Mouse (Mus musculus) C2C12 (cell line): Measurements from ENCODE around the gene Hormad1. TPM values are rescaled to one million over a fixed set of nuclear protein-coding genes. Genes with fewer than 3 reads are reported as not detected.

Source experiments
- H3K27me3 ChIP-seq: one replicate; pipeline ENCODE4 v1.6.1; 2011; ENCODE audit not compliant: control insufficient read depth, insufficient read depth, insufficient read length
- H3K36me3 ChIP-seq: one replicate; pipeline ENCODE4 v1.6.1; 2011; ENCODE audit not compliant: control insufficient read depth, insufficient read depth
- H3K4me3 ChIP-seq: one replicate; pipeline ENCODE4 v1.5.1; 2011; ENCODE audit warnings: mild to moderate bottlenecking, control low read depth; ENCODE audit not compliant: poor library complexity, insufficient read depth, severe bottlenecking
- H3K79me2 ChIP-seq: one replicate; pipeline ENCODE4 v1.6.1; 2011; ENCODE audit not compliant: control insufficient read depth, insufficient read depth
- H3K79me3 ChIP-seq: one replicate; pipeline ENCODE4 v1.6.1; 2011; ENCODE audit warnings: low read depth, control low read depth
- H3ac ChIP-seq: one replicate; pipeline ENCODE3; 2011; ENCODE audit warnings: low read depth; ENCODE audit not compliant: control insufficient read depth, insufficient read length
- CEBPB ChIP-seq: IDR thresholded peaks from one replicate; pipeline ENCODE4 v1.6.1; 2011; ENCODE audit warnings: low read depth, mild to moderate bottlenecking, control low read depth, moderate library complexity
- CTCF ChIP-seq: IDR thresholded peaks from one replicate; pipeline ENCODE4 v1.5.1; 2011; ENCODE audit not compliant: control insufficient read depth, insufficient read depth, insufficient read length
- FOSL1 ChIP-seq: IDR thresholded peaks from one replicate; pipeline ENCODE4 v1.8.0; 2011; ENCODE audit warnings: mild to moderate bottlenecking, low read length; ENCODE audit not compliant: poor library complexity, insufficient read depth, severe bottlenecking
- MAX ChIP-seq: IDR thresholded peaks from one replicate; pipeline ENCODE4 v1.6.1; 2011; ENCODE audit warnings: mild to moderate bottlenecking, control low read depth
- MYOD1 ChIP-seq: IDR thresholded peaks from one replicate; pipeline ENCODE4 v1.6.1; 2011; ENCODE audit warnings: low read depth; ENCODE audit not compliant: control insufficient read depth, insufficient read length
- MYOG ChIP-seq: IDR thresholded peaks from one replicate; pipeline ENCODE4 v1.6.1; 2011; ENCODE audit not compliant: control insufficient read depth, insufficient read length; ENCODE audit errors: extremely low read depth
- USF1 ChIP-seq: IDR thresholded peaks from one replicate; pipeline ENCODE4 v1.6.1; 2011; ENCODE audit warnings: low read depth, mild to moderate bottlenecking, control low read depth, moderate library complexity
- polyA plus RNA-seq: library from polyadenylated mRNA; unstranded; fragments of >200 nt; fragmentation: generic; extraction: Trizol; gene quantifications from one replicate; pipeline ENCODE4 v1.2.1, GENCODE M21; 2012; ENCODE audit warnings: missing spikeins

Gene Hormad1
- polyA plus RNA-seq, 1 experiment, result not detected

GRCm38 (mm10) chr3:95520100-95520499 is 39.4 kb upstream of the Hormad1 start:
- TF ChIP-seq CTCF (no peak), CEBPB (no peak), MAX (no peak), MYOD1 (no peak), MYOG (no peak), FOSL1 (no peak), USF1 (no peak)
- no peaks in the 10 kb centered on the region for H3K36me3 ChIP-seq
- H3K27me3 ChIP-seq, result no peaks in the 10 kb centered on the region
- no peak overlapping the region for H3K4me3 ChIP-seq
- no peaks in the 10 kb centered on the region for H3K79me2 ChIP-seq
- no peak overlapping the region for H3ac ChIP-seq
- H3K79me3 ChIP-seq, result no peaks in the 10 kb centered on the region

GRCm38 (mm10) chr3:95521168-95521567 is 38.3 kb upstream of the Hormad1 start:
- no peaks in the 10 kb centered on the region for H3K79me3 ChIP-seq
- no peak for TF ChIP-seq FOSL1
- no peak for TF ChIP-seq CTCF
- no peak for TF ChIP-seq CEBPB
- TF ChIP-seq MAX, result no peak
- TF ChIP-seq MYOD1, result no peak
- TF ChIP-seq USF1, result no peak
- no peak for TF ChIP-seq MYOG
- no peak overlapping the region for H3K4me3 ChIP-seq
- H3ac ChIP-seq, result no peak overlapping the region
- H3K27me3 ChIP-seq, result no peaks in the 10 kb centered on the region
- H3K36me3 ChIP-seq, result no peaks in the 10 kb centered on the region
- no peaks in the 10 kb centered on the region for H3K79me2 ChIP-seq

DNA sequence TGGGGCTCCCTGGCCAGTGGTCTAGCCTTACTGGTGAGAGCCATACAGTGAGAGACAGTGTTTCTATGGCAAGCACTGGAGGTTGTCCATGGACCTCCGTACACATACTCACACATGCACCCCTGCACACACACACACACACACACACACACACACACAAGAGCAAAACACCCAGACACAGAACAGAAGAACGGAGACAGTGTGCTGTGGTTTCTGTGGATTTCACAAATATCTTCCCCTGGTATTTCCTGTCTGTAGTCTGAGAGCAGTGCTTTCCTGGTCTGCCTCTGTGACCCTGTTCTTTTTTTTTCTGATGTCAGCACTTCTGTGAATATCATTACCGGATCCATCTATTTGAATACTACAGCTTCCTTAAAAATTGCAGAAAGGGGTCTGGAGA is 35.8 kb upstream of the Hormad1 start:
- Histone ChIP-seq H3K27me3 (no peaks in the 10 kb centered on the region), H3K79me3 (no peaks in the 10 kb centered on the region), H3K79me2 (no peaks in the 10 kb centered on the region), H3ac (no peak overlapping the region), H3K4me3 (no peak overlapping the region), H3K36me3 (no peaks in the 10 kb centered on the region)
- TF ChIP-seq USF1, result no peak
- no peak for TF ChIP-seq FOSL1
- TF ChIP-seq CTCF, result no peak
- TF ChIP-seq CEBPB, result no peak

- H3K36me3 ChIP-seq, result no peaks in the 10 kb centered on the region
- H3ac ChIP-seq, result no peak overlapping the region
- TF ChIP-seq CEBPB, result no peak
- TF ChIP-seq USF1, result no peak
- no peak for TF ChIP-seq MYOG
- TF ChIP-seq MAX, result no peak
- no peak for TF ChIP-seq MYOD1
- no peak for TF ChIP-seq FOSL1
- TF ChIP-seq CTCF, result no peak
- H3K27me3 ChIP-seq, result no peaks in the 10 kb centered on the region
- no peaks in the 10 kb centered on the region for H3K79me3 ChIP-seq
- no peaks in the 10 kb centered on the region for H3K79me2 ChIP-seq
- no peak overlapping the region for H3K4me3 ChIP-seq
Measured at GRCm38 (mm10) chr3:95524673-95525072, 34.8 kb upstream of the Hormad1 start.

DNA sequence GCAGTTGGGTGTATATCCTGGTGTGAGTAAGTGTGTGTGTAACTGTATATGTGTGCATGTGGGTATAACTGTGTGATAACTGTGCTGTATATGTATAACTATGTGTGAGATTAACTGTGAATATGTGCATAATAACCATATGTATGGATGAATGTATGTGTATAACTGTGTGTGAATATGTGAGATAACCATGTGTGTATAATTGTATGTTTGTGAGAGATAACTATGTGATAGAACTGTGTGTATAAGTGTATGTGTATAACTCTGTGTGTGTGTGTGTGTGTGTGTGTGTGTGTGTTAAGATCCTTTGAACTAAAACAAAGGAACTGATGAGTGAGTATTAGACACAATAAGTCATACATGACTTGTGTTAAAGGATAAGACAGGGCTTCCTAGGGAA is 33.4 kb upstream of the Hormad1 start:
- Histone ChIP-seq H3K36me3 (no peaks in the 10 kb centered on the region), H3K79me2 (no peaks in the 10 kb centered on the region), H3K79me3 (no peaks in the 10 kb centered on the region), H3K4me3 (no peak overlapping the region), H3K27me3 (no peaks in the 10 kb centered on the region), H3ac (no peak overlapping the region)
- TF ChIP-seq MYOD1 (no peak), FOSL1 (no peak), USF1 (no peak), CTCF (no peak), MAX (no peak), CEBPB (no peak), MYOG (no peak)

DNA sequence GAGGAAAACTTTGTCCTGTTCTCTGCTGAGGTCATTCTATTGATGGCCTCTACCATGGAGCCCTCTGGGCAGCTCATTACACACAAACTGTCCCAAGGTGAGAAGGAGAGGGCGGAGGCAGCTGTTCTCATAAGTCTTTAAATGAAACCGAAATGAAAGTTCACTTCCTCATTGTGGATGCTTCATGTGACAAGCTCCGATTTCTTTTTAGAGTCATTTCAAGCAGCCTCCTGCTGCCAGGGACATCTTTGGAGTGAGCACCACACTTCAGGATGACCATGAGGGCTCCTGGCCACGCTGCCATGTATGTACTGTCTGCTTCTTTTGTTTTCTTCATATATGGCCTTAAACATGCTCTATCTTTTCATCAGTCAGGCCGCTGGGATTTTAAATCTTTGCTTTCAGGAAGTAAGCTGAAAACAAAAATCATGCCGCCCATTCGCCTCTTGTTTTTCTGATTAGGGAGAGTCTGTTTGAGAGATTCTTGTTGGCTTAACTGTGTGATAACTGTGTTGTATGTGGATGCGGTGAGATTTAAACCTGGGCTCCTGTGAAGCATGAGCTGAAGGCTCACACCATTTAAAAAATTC is 32.8 kb upstream of the Hormad1 start, which contains the start of gene Ctss:
Gene Ctss, plus strand, starts transcription at position 165 of the 590 bp plus-strand sequence.
- no peak for TF ChIP-seq MYOG
- TF ChIP-seq CEBPB, result no peak
- TF ChIP-seq CTCF, result no peak
- no peak for TF ChIP-seq MAX
- no peak for TF ChIP-seq FOSL1
- TF ChIP-seq MYOD1, result no peak
- TF ChIP-seq USF1, result no peak
- H3ac ChIP-seq, result no peak within 1 kb of the TSS
- no peaks in the 10 kb centered on the region for H3K79me2 ChIP-seq
- H3K27me3 ChIP-seq, result no peaks in the 10 kb centered on the region
- H3K79me3 ChIP-seq, result no peaks in the 10 kb centered on the region
- no peaks in the 10 kb centered on the region for H3K36me3 ChIP-seq
- no peak within 1 kb of the TSS for H3K4me3 ChIP-seq
